Mouse (Mus musculus) CD4-positive, CD25-positive, alpha-beta regulatory T cell, adult 2 months (primary cell): ENCODE results near the gene Zfp146.
A peak's percentile ranks its signal among the peaks of the same experiment; 100 is the strongest.
"Not testable (repeated sequence)": the region's sequence is repeated elsewhere in the genome, so short reads cannot be mapped to it uniquely, and the experiment has no call there.

Experiments used
- DNase-seq: peaks from one replicate; pipeline ENCODE4 v3.0.0-alpha.2; 2012; ENCODE audit warnings: low read depth, low spot score

Zfp146 gene

DNA sequence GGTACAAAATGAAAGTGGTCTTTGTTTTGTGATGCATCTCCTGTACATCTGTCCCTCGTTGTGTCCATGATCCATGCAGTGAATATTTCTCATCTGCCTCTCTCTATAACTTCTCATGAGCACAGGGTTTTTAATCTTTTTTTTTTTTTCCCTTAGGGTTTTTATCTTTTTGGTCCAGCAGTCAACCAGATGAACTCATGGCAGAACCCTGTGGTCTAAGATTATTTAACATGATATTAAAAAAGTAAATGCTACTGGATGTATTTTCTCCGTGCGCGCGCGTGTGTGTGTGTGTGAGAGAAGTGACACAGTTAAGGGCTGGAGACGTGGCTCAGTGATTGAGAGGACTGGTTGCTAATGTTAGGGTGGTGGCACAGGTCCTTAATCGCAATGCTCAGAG, 39.6 kb downstream of the Zfp146 start:
- no peak for DNase-seq

DNA sequence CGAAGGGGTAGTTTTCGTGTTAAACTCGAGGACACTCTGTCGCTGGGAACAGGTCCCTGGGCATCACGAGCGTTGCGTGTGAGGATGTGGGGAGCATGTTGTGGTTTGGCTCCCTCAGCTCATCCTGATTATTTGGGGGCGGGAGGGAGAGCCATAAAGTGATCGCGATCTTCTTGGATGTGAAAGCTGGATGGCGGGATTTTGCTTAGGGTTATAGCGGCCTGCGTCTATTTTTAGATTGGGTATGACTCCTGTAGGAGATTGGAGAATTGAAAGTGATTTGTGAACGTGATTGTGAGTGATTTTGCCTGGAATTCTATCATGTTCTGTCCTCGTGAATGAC, 47.4 kb downstream of the Zfp146 start:
- DNase-seq, result no peak

DNA sequence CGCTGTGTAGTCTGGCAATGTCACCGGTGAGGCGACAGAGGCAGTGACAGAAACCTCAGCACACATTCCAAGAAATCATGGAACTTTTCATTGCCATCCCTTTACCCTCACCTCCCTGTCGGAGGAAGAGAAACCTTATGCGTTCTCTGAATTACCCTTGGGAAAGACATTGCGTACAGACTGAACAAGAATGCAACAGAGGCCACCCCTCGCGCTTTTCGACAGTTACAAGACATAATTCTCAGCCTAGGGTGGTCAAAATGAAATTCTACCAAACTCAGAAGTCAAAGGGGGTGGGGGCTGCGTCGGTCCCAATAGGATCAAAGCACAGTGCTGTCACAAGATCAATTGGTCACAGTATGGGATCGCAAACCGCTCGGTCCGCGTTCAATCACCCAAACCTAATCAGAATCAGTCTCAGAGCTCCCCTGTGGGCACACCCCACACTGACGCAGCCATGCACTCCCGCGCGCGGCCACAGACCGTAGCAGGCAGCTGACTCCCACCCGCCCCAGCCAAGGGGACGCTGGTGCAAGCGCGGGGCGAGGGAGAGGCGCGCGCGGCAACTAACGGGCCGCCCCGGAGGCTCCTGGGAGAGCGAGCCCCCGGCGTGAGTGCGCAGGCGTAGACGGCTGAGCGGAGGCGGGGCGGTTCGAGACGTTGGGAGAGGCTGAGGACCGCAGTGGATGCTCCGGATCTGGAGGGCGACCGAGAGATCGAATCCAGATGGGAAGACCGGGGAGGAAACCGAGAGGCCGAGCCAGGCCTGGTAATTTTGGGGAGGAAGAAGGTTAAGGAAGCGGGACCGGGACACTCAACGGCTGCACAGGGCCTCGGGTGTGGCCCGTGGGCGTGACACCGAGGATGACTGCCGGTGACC, 48.0 kb downstream of the Zfp146 start, which contains the start of gene Zfp382:
TSS of gene Zfp382 (plus strand) at position 635 of the 880 bp plus-strand sequence.
- DNase-seq, result peak; percentile 94

DNA sequence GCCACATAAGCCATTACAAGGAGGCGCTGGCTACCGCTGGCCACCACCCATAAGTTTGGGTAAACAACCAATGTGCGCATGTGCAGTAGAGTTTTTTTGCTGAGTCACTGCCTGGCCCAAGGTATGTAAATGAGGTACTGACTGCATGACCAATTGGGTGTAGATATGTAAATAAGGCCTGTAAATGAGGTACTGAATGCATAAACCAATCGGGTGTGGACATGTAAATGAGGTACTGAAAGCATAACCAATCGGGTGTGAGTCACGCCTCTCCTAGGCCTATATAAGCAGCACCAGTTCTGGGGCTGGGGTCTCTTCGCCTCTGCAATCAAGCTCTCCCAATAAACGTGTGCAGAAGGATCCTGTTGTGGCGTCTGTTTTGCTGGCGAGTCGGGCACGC, 51.6 kb downstream of the Zfp146 start:
- not testable (repeated sequence) for DNase-seq

GRCm38 (mm10) chr7:30116076-30116475, 53.5 kb downstream of the Zfp146 start:
- no peak for DNase-seq
